Mouse (Mus musculus) thymus, adult 2 months (tissue): ENCODE data around the gene Tap1. TPM values are rescaled to one million over a fixed set of nuclear protein-coding genes. Genes with fewer than 3 reads are reported as not detected.

Source experiments
- DNase-seq: peaks from one replicate; pipeline ENCODE4 v3.0.0; 2021
- H3K27ac ChIP-seq: fragments of 200-500 bp; 2 replicates; pipeline ENCODE4 v1.5.1; 2012; ENCODE audit warnings: low read length, control low read depth; ENCODE audit not compliant: control insufficient read depth, insufficient read depth
- H3K27me3 ChIP-seq: fragments of 200-500 bp; 2 replicates; pipeline ENCODE4 v1.6.1; 2012; ENCODE audit warnings: mild to moderate bottlenecking, low read length, moderate library complexity, mixed read lengths; ENCODE audit not compliant: control insufficient read depth, insufficient read depth
- H3K36me3 ChIP-seq: fragments of 200-500 bp; 2 replicates; pipeline ENCODE4 v1.6.1; 2012; ENCODE audit warnings: mild to moderate bottlenecking, low read length, moderate library complexity; ENCODE audit not compliant: control insufficient read depth, insufficient read depth
- H3K4me1 ChIP-seq: fragments of 200-500 bp; replicated peaks from 2 replicates; pipeline ENCODE4 v1.6.1; 2012; ENCODE audit warnings: low read length; ENCODE audit not compliant: control insufficient read depth, insufficient read depth
- H3K4me3 ChIP-seq: fragments of 200-500 bp; 2 replicates; pipeline ENCODE4 v1.5.1; 2012; ENCODE audit warnings: mild to moderate bottlenecking, low read length, control low read depth, moderate library complexity; ENCODE audit not compliant: control insufficient read depth, insufficient read depth
- CTCF ChIP-seq: fragments of 200-500 bp; IDR thresholded peaks from 2 replicates; pipeline ENCODE4 v1.5.1; 2012; ENCODE audit warnings: mild to moderate bottlenecking, control low read depth, low read length, moderate library complexity, borderline replicate concordance; ENCODE audit not compliant: control insufficient read depth, poor library complexity, insufficient read depth; ENCODE audit errors: extremely low read depth
- POLR2A ChIP-seq: fragments of 200-500 bp; IDR thresholded peaks from 2 replicates; pipeline ENCODE4 v1.6.1; 2012; ENCODE audit warnings: mild to moderate bottlenecking, low read length, control low read depth, moderate library complexity; ENCODE audit not compliant: control insufficient read depth, poor library complexity, insufficient read depth; ENCODE audit errors: extremely low read depth
- WGBS: fragments of 180-500 bp; shearing (Covaris S2); methylation state at CpG from one replicate; pipeline ENCODE4 v1.1.7; 2018; 5-methylcytosine and 5-hydroxymethylcytosine counted together
- polyA plus RNA-seq: library from polyadenylated mRNA; depleted of rRNA; stranded (reverse); fragments of >200 nt; gene quantifications from 2 replicates; pipeline ENCODE4 v1.2.3, GENCODE M21; 2012

The Tap1 gene
- polyA plus RNA-seq, 1 experiment, result 197 TPM

GRCm38 (mm10) chr17:34174075-34174474 lies 13.3 kb upstream of the Tap1 start:
- Histone ChIP-seq H3K4me1 (peaks cover 10% of the 10 kb centered on the region), H3K27me3 (no peaks in the 10 kb centered on the region), H3K27ac (peak overlapping the region; percentile 81), H3K36me3 (no peaks in the 10 kb centered on the region), H3K4me3 (no peak overlapping the region)
- TF ChIP-seq CTCF (no peak), POLR2A (no peak)
- DNase-seq, result no peak
- WGBS, result 21% methylated on average over 1 of the region's 1 CpGs

GRCm38 (mm10) chr17:34177179-34177578 lies 10.2 kb upstream of the Tap1 start:
- DNase-seq, result no peak
- Histone ChIP-seq H3K27me3 (no peaks in the 10 kb centered on the region), H3K36me3 (peaks cover 8% of the 10 kb centered on the region; the same call in 1 of the 2 replicates), H3K4me3 (no peak overlapping the region), H3K27ac (no peak overlapping the region), H3K4me1 (peaks cover 7% of the 10 kb centered on the region)
- 83% methylated on average over 4 of the region's 4 CpGs for WGBS
- TF ChIP-seq CTCF, result no peak
- no peak for TF ChIP-seq POLR2A

- 89% methylated on average over 6 of the region's 6 CpGs for WGBS
- TF ChIP-seq POLR2A (no peak), CTCF (no peak)
- H3K4me1 ChIP-seq, result peaks cover 6% of the 10 kb centered on the region
- no peak overlapping the region for H3K27ac ChIP-seq
- H3K36me3 ChIP-seq, result peaks cover 15% of the 10 kb centered on the region
- no peaks in the 10 kb centered on the region for H3K27me3 ChIP-seq
- no peak for DNase-seq
- no peak overlapping the region for H3K4me3 ChIP-seq
Measured at GRCm38 (mm10) chr17:34179019-34179418, 8.3 kb upstream of the Tap1 start.

DNA sequence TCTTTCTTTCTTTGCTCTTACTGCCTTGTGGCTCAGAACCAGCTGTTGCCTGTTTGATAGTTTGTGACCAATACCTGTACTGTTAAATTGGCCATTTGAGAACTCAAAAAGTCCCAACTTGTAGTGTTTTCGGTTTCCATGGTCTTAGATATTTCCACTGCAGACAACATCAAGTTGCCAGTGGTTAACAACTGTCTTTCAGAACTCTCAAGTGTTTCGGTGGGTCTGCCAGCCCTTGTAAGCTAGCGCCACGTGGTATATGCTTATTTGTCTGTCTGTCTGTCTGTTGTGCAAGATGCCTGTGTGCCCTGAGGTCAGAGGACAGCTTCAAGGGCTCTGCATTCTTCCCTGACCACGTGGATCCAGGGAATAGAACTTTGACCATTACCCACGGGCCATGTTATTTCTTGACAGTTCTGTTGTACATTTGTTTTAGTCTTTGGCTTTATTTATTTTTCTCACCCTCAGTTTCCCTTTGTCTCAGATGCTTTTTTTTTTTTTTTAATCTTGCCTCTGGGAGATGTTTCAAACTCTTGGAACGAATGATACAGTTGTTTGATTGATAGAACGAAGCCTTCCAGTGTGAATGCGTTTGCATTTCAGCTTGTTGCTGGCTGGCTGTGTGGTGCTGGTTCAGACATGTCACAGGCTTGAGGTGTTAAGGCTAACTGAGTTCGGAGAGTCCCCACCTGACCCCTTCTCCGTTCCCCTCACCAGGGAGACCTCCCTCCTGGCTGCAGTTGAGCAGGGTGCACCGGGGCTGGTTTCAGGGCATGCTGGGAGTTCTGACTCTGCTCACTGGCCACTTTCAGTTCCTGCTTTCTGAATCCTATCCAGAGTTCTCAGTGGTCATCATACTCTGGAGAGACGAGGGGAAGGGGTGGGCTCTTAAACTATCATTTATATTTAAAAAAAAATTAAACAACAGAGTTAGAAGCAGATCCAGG lies 7.2 kb upstream of the Tap1 start:
- H3K27ac ChIP-seq, result no peak overlapping the region
- H3K27me3 ChIP-seq, result no peaks in the 10 kb centered on the region
- H3K4me1 ChIP-seq, result no peaks in the 10 kb centered on the region
- TF ChIP-seq CTCF (no peak), POLR2A (no peak)
- H3K4me3 ChIP-seq, result no peak overlapping the region
- H3K36me3 ChIP-seq, result peaks cover 15% of the 10 kb centered on the region
- WGBS, result 78% methylated on average over 13 of the region's 13 CpGs
- no peak for DNase-seq

DNA sequence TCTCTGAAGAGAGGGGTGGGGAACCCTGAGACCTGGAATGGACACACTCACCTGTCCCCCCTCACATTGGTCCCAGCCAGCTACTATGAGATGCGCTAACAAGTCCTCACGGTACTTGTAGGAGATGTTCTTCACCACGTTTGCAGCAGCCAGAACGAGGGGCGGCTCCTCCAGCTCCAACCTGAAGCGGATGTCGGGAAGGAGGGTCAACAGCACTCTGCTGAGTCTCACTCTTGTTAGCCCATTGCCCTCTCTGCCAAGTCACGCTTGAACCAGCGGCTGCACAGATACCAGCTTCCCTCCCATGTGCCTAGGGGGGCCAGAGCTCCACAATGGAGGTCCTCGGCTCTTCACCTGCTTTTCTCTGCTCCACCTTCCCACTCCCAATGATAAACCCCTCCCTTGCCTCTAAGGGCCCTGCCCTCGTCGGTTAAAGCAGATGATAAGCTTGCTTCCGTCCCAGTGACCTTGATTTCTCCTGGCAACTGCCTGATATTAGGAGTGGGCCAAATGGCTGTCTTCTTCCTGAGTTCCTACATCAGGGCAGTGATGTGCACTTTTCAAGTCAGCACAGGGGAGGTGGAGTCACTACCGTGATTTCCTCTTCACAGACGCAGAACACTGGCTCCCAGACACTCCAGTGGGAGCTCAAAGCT lies 3.7 kb upstream of the Tap1 start:
- no peak for DNase-seq
- peaks cover 15% of the 10 kb centered on the region for H3K36me3 ChIP-seq
- no peaks in the 10 kb centered on the region for H3K27me3 ChIP-seq
- 96% methylated on average over 15 of the region's 15 CpGs for WGBS
- H3K4me1 ChIP-seq, result peaks cover 17% of the 10 kb centered on the region
- H3K4me3 ChIP-seq, result no peak overlapping the region
- no peak overlapping the region for H3K27ac ChIP-seq
- no peak for TF ChIP-seq POLR2A
- TF ChIP-seq CTCF, result no peak

DNA sequence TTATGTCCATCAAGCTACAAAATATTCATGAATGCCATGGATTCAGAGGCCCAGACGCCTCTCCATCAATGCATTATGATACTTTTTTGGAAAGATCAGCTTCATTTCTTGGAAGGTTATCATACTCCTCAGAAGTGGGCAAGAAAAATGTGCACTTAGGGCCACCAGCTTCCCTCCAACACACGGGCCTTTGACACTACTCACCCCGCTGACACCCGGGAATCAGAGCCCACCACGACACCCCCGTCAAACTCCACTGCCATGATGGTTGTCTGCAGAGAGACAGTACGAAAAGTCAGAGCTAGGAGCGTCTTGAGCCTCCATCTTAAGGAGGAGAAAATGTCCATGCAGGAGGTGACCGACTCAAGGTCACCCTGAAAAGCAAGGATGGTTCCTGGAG lies 1.8 kb upstream of the Tap1 start:
- Histone ChIP-seq H3K4me1 (peaks cover 31% of the 10 kb centered on the region), H3K27me3 (no peaks in the 10 kb centered on the region), H3K4me3 (no peak overlapping the region; the same call in 1 of the 2 replicates), H3K27ac (no peak overlapping the region), H3K36me3 (peaks cover 18% of the 10 kb centered on the region)
- DNase-seq, result no peak
- TF ChIP-seq POLR2A (no peak), CTCF (no peak)
- WGBS, result 83% methylated on average over 9 of the region's 9 CpGs
